Mouse (Mus musculus) MN1 (cell line): ENCODE data around the gene Igflr1.

Source experiments
- DNase-seq: peaks from one replicate; pipeline ENCODE4 v3.0.0-alpha.2; 2016; ENCODE audit warnings: low spot score

Igflr1 gene

GRCm38 (mm10) chr7:30564970-30565571 lies at the start of gene Igflr1:
Gene Igflr1, plus strand, starts transcription at chr7:30565427.
- DNase-seq, result no peak

- DNase-seq, result no peak
Measured at GRCm38 (mm10) chr7:30518325-30518724, 46.9 kb upstream of the Igflr1 start.

GRCm38 (mm10) chr7:30520396-30520795 lies 44.8 kb upstream of the Igflr1 start:
- peak; percentile 48 for DNase-seq

GRCm38 (mm10) chr7:30520856-30521255 lies 44.4 kb upstream of the Igflr1 start:
- no peak for DNase-seq

GRCm38 (mm10) chr7:30522871-30523270 lies 42.4 kb upstream of the Igflr1 start:
- DNase-seq, result no peak

GRCm38 (mm10) chr7:30524487-30524886 lies 40.7 kb upstream of the Igflr1 start:
- DNase-seq, result peak; percentile 94

GRCm38 (mm10) chr7:30525954-30526353 lies 39.3 kb upstream of the Igflr1 start:
- DNase-seq, result no peak

- DNase-seq, result no peak
Measured at GRCm38 (mm10) chr7:30526399-30526798, 38.8 kb upstream of the Igflr1 start.

GRCm38 (mm10) chr7:30526981-30527380 lies 38.2 kb upstream of the Igflr1 start:
- no peak for DNase-seq

GRCm38 (mm10) chr7:30531291-30531815 lies 33.9 kb upstream of the Igflr1 start:
- no peak for DNase-seq

- peak; percentile 55 for DNase-seq
Measured at GRCm38 (mm10) chr7:30532931-30533330, 32.3 kb upstream of the Igflr1 start.

- no peak for DNase-seq
Measured at GRCm38 (mm10) chr7:30533941-30534632, 31.1 kb upstream of the Igflr1 start.

GRCm38 (mm10) chr7:30534633-30535577 lies 30.3 kb upstream of the Igflr1 start, which contains the start of gene Arhgap33:
Gene Arhgap33, minus strand, starts transcription at chr7:30535060.
- DNase-seq, result peak; percentile 96

- no peak for DNase-seq
Measured at GRCm38 (mm10) chr7:30540572-30540971, 24.7 kb upstream of the Igflr1 start.

- no peak for DNase-seq
Measured at GRCm38 (mm10) chr7:30544327-30544726, 20.9 kb upstream of the Igflr1 start.

- no peak for DNase-seq
Measured at GRCm38 (mm10) chr7:30549880-30550279, 15.3 kb upstream of the Igflr1 start.

- no peak for DNase-seq
Measured at GRCm38 (mm10) chr7:30550603-30551002, 14.6 kb upstream of the Igflr1 start.

GRCm38 (mm10) chr7:30551445-30552101 lies 13.7 kb upstream of the Igflr1 start:
- DNase-seq, result no peak

GRCm38 (mm10) chr7:30552102-30553020 lies 12.9 kb upstream of the Igflr1 start, which contains the start of the genes Hspb6 and Proser3:
Gene Hspb6, plus strand, starts transcription at chr7:30552178.
Gene Proser3, minus strand, starts transcription at chr7:30552299.
- peak; percentile 98 for DNase-seq

GRCm38 (mm10) chr7:30553021-30553589 lies 12.1 kb upstream of the Igflr1 start:
- DNase-seq, result peak; percentile 67
